Mouse (Mus musculus) lung, postnatal 25 days (tissue): ENCODE measurements around the gene Gm21488.
"Not testable (repeated sequence)": the region's sequence is repeated elsewhere in the genome, so short reads cannot be mapped to it uniquely, and the experiment has no call there.

ENCODE experiments used
- DNase-seq: peaks from one replicate; pipeline ENCODE4 v3.0.0; 2022; ENCODE audit warnings: low spot score

Gm21488 gene

GRCm38 (mm10) chrY:27521820-27522219, at the start of gene Gm21488:
Gene Gm21488 (minus strand): TSS chrY:27521920.
- not testable (repeated sequence) for DNase-seq
